Comparison of ENCODE assay signal across 9 mouse cellular contexts in genomic region chr9:49961965-49962364, GRCm38 (mm10).
DNase-seq lines count a peak whose midpoint lies in the region; ATAC-seq lines count a peak whose summit lies in the region.
"Had no signal": no experiment of that assay in that cellular context is flagged by ENCODE, and none has a peak within 500 bp of the region (broad histone marks: within the 10 kb centered on the region; RNA-seq: fewer than 3 reads in every experiment).

No protein-coding gene starts in this region.

- peak; percentile 49 for DNase-seq in forebrain, embryonic 14.5 days (ENCODE audit: low spot score)
- peak; percentile 53 for DNase-seq in MN1 (ENCODE audit: low spot score)
- DNase-seq in embryonic facial prominence, embryonic 14.5 days (ENCODE audit: low spot score): peak; percentile 34
- DNase-seq in kidney, postnatal 36 days: peak; percentile 41 to 47
- DNase-seq in c-Kit-positive CD71-positive TER-119-positive erythroid progenitor cells, embryonic 14.5 days (ENCODE audit: low spot score): no peak
- DNase-seq in thymus, postnatal 0 days (ENCODE audit: low spot score): no peak

- no peak overlapping the region for H3K9ac ChIP-seq in forebrain, embryonic 14.5 days (ENCODE audit: low read length)
- no peak overlapping the region for H3K9ac ChIP-seq in forebrain, embryonic 15.5 days (replicated peaks)
- no peak overlapping the region for H3K9ac ChIP-seq in embryonic facial prominence, embryonic 14.5 days (ENCODE audit: low read depth, low read length)

- 33% methylated on average over 3 of the region's 3 CpGs for WGBS in forebrain, embryonic 14.5 days
- WGBS in forebrain, embryonic 15.5 days: 26% methylated on average over 3 of the region's 3 CpGs
- 34% methylated on average over 3 of the region's 3 CpGs for WGBS in embryonic facial prominence, embryonic 14.5 days

- H3K4me3 ChIP-seq in forebrain, embryonic 14.5 days (ENCODE audit: low read depth, low read length): no peak overlapping the region
- no peak overlapping the region for H3K4me3 ChIP-seq in forebrain, embryonic 15.5 days
- no peak overlapping the region for H3K4me3 ChIP-seq in embryonic facial prominence, embryonic 14.5 days (ENCODE audit: low read depth, low read length)
- H3K4me3 ChIP-seq: erythroblast, embryonic 14.5 days had no signal

- no peak overlapping the region for H3K27ac ChIP-seq in forebrain, embryonic 14.5 days (ENCODE audit: low read depth, low read length)
- H3K27ac ChIP-seq in forebrain, embryonic 15.5 days (replicated peaks): no peak overlapping the region
- no peak overlapping the region for H3K27ac ChIP-seq in embryonic facial prominence, embryonic 14.5 days (replicated peaks; ENCODE audit: low read depth, low read length)

- no peaks in the 10 kb centered on the region for H3K36me3 ChIP-seq in forebrain, embryonic 14.5 days (ENCODE audit: control insufficient read depth, insufficient read depth, low read length)
- no peaks in the 10 kb centered on the region for H3K36me3 ChIP-seq in forebrain, embryonic 15.5 days
- no peaks in the 10 kb centered on the region for H3K36me3 ChIP-seq in embryonic facial prominence, embryonic 14.5 days (ENCODE audit: control insufficient read depth, insufficient read depth, low read length)

- peaks cover 8% of the 10 kb centered on the region; the same call in 1 of the 2 replicates for H3K4me1 ChIP-seq in forebrain, embryonic 14.5 days (ENCODE audit: control insufficient read depth, insufficient read depth, low read length)
- H3K4me1 ChIP-seq in forebrain, embryonic 15.5 days: peaks cover 9% of the 10 kb centered on the region; the same call in 1 of the 2 replicates
- peaks cover 13% of the 10 kb centered on the region for H3K4me1 ChIP-seq in embryonic facial prominence, embryonic 14.5 days (ENCODE audit: control insufficient read depth, insufficient read depth, low read length)

- ATAC-seq in forebrain, embryonic 14.5 days: no peak
- ATAC-seq in forebrain, embryonic 15.5 days (replicated peaks): no peak
- no peak for ATAC-seq in embryonic facial prominence, embryonic 14.5 days (ENCODE audit: low read depth)
- ATAC-seq in erythroid progenitor cell, adult 5-6 weeks (replicated peaks; ENCODE audit: low FRiP score, poor library complexity, severe bottlenecking): no peak

- H3K9me3 ChIP-seq in forebrain, embryonic 14.5 days (replicated peaks; ENCODE audit: control insufficient read depth, low read length): no peaks in the 10 kb centered on the region
- H3K9me3 ChIP-seq in forebrain, embryonic 15.5 days: no peaks in the 10 kb centered on the region
- no peaks in the 10 kb centered on the region for H3K9me3 ChIP-seq in embryonic facial prominence, embryonic 14.5 days (ENCODE audit: control insufficient read depth, low read length)

- H3K27me3 ChIP-seq in forebrain, embryonic 14.5 days (replicated peaks; ENCODE audit: control insufficient read depth, insufficient read depth, low read length): no peaks in the 10 kb centered on the region
- no peaks in the 10 kb centered on the region for H3K27me3 ChIP-seq in forebrain, embryonic 15.5 days
- H3K27me3 ChIP-seq in embryonic facial prominence, embryonic 14.5 days (replicated peaks; ENCODE audit: control insufficient read depth, insufficient read depth, low read length): no peaks in the 10 kb centered on the region

- no peak overlapping the region for H3K4me2 ChIP-seq in forebrain, embryonic 14.5 days (ENCODE audit: low read length)
- H3K4me2 ChIP-seq in forebrain, embryonic 15.5 days (replicated peaks): no peak overlapping the region
- no peak overlapping the region for H3K4me2 ChIP-seq in embryonic facial prominence, embryonic 14.5 days (ENCODE audit: low read depth, low read length)

Comparison
In these comparisons a context has a peak if more than half of its experiments do, and no peak if none do; other contexts are left out.
1. DNase-seq: peak in forebrain, embryonic 14.5 days (single experiment), MN1 (single experiment), embryonic facial prominence, embryonic 14.5 days (single experiment) and kidney, postnatal 36 days (2 of 2); none in c-Kit-positive CD71-positive TER-119-positive erythroid progenitor cells, embryonic 14.5 days (single experiment) and thymus, postnatal 0 days (single experiment).